Mouse (Mus musculus): ENCODE results near the gene Gm3633. TPM values are rescaled to one million over a fixed set of nuclear protein-coding genes. Genes with fewer than 3 reads are reported as not detected.

The Gm3633 gene
- polyA plus RNA-seq (2015; fragmentation: Nextera tagmentation; extraction: Ambion mirVana) = not detected in 2 replicates

DNA sequence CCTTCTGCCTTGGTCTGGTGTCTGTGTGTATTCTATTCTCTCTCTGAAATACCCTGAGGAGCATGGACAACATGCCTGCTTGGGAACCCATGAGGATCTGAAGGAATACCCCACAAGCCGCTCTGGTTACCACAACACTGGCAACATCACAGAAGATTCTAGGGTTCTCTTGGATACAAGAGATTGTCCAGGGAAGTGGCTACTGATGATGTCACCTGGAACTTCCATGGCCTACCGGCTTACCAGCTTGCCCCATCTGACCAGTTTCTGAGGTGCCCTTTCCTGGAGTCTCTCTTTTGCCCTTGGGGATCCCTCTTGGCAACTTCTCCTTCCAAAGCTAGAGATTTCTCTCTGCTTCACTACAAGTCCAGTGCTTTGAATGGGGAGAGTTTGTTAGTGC, at the start of gene Gm3633:
Gene Gm3633 (minus strand): TSS at position 101 of the 400 bp plus-strand sequence.

DNA sequence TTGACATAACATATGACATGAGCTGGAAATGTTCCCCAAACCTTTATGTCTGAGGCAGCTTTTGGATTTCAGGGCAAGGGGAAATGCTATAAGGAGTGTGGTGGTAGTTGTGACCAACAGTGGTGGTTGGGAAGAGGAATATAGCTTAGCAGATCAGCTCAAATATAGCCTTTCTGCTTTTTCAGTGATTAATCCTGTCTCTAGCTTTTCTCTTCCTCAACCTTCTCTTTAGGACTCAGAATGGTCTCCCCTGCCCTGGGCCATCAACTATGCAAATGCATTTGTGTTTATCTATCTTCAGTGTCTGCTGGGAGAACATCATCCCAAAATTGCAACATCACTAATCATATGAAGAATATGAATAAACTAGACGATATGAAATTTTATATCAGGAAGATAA, 13.9 kb upstream of the Gm3633 start, which contains the start of gene Gm10378:
Gene Gm10378 (plus strand): TSS at position 301 of the 400 bp plus-strand sequence.

DNA sequence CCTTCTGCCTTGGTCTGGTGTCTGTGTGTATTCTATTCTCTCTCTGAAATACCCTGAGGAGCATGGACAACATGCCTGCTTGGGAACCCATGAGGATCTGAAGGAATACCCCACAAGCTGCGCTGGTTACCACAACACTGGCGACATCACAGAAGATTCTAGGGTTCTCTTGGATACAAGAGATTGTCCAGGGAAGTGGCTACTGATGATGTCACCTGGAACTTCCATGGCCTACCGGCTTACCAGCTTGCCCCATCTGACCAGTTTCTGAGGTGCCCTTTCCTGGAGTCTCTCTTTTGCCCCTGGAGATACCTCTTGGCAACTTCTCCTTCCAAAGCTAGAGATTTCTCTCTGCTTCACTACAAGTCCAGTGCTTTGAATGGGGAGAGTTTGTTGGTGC, 41.9 kb downstream of the Gm3633 start, which contains the start of gene Gm17124:
Gene Gm17124 (minus strand): TSS at position 101 of the 400 bp plus-strand sequence.

Small RNA genes within 50 kb of the gene (microRNA-seq; reads per million reads assigned to microRNA genes)
- gene Gm23620 (not detected), gene Gm25228 (not detected)

Other genes starting within 250 kb of the Gm3633 start
- not detected in 2 replicates for gene Gm8005, start 202.2 kb downstream of the Gm3633 start, polyA plus RNA-seq (2015; fragmentation: Nextera tagmentation; extraction: Ambion mirVana)
- not detected in 2 replicates for gene Gm8011, start 178.0 kb downstream of the Gm3633 start, polyA plus RNA-seq (2015; fragmentation: Nextera tagmentation; extraction: Ambion mirVana)
- gene Gm8020, start 139.6 kb downstream of the Gm3633 start, polyA plus RNA-seq (2015; fragmentation: Nextera tagmentation; extraction: Ambion mirVana) = not detected in 2 replicates
- gene Gm8024, start 117.6 kb downstream of the Gm3633 start, polyA plus RNA-seq (2015; fragmentation: Nextera tagmentation; extraction: Ambion mirVana) = not detected in 2 replicates
- gene Gm17124, start 42.0 kb downstream of the Gm3633 start, polyA plus RNA-seq (2015; fragmentation: Nextera tagmentation; extraction: Ambion mirVana) = not detected in 2 replicates
- gene Gm10378, start 14.0 kb upstream of the Gm3633 start, polyA plus RNA-seq (2015; fragmentation: Nextera tagmentation; extraction: Ambion mirVana) = not detected in 2 replicates
- not detected in 2 replicates for gene Gm3015, start 126.9 kb upstream of the Gm3633 start, polyA plus RNA-seq (2015; fragmentation: Nextera tagmentation; extraction: Ambion mirVana)
- not detected in 2 replicates for gene Gm10377, start 156.1 kb upstream of the Gm3633 start, polyA plus RNA-seq (2015; fragmentation: Nextera tagmentation; extraction: Ambion mirVana)
- not detected in 2 replicates for gene Gm21977, start 211.6 kb upstream of the Gm3633 start, polyA plus RNA-seq (2015; fragmentation: Nextera tagmentation; extraction: Ambion mirVana)